Mouse (Mus musculus) embryonic fibroblast, embryonic 13.5 days (primary cell): Measurements from ENCODE around the gene Itpr1. TPM values are rescaled to one million over a fixed set of nuclear protein-coding genes. Genes with fewer than 3 reads are reported as not detected.

Source experiments
- H3K27ac ChIP-seq: 2 replicates; pipeline ENCODE4 v1.5.1; 2012; ENCODE audit warnings: low read length, control low read depth, inconsistent platforms; ENCODE audit not compliant: insufficient read depth
- H3K4me1 ChIP-seq: 2 replicates; pipeline ENCODE4 v1.6.1; 2011; ENCODE audit warnings: low read length; ENCODE audit not compliant: control insufficient read depth, insufficient read depth
- H3K4me3 ChIP-seq: 2 replicates; pipeline ENCODE4 v1.5.1; 2011; ENCODE audit warnings: mild to moderate bottlenecking, control low read depth, low read length; ENCODE audit not compliant: insufficient read depth
- CTCF ChIP-seq: IDR thresholded peaks from 2 replicates; pipeline ENCODE4 v1.5.1; 2011; ENCODE audit warnings: mild to moderate bottlenecking, control low read depth, low read length, moderate library complexity, borderline replicate concordance; ENCODE audit not compliant: insufficient read depth
- POLR2A ChIP-seq: IDR thresholded peaks from 2 replicates; pipeline ENCODE4 v1.6.1; 2011; ENCODE audit warnings: low read depth, mild to moderate bottlenecking, control low read depth, low read length, moderate library complexity
- polyA plus RNA-seq: library from polyadenylated mRNA; stranded (reverse); fragments of >200 nt; gene quantifications from 2 replicates; pipeline ENCODE4 v1.2.4, GENCODE M21; 2011; ENCODE audit warnings: low read depth; ENCODE audit not compliant: missing spikeins, insufficient read length

Itpr1 gene
- polyA plus RNA-seq, 1 experiment = 38.0 TPM

- Histone ChIP-seq H3K4me1 (peaks cover 26% of the 10 kb centered on the region), H3K27ac (no peak overlapping the region), H3K4me3 (no peak overlapping the region)
- TF ChIP-seq POLR2A = no peak
- TF ChIP-seq CTCF = no peak
These were observed 241.4 kb downstream of the Itpr1 start for GRCm38 (mm10) chr6:108454061-108454891.

DNA sequence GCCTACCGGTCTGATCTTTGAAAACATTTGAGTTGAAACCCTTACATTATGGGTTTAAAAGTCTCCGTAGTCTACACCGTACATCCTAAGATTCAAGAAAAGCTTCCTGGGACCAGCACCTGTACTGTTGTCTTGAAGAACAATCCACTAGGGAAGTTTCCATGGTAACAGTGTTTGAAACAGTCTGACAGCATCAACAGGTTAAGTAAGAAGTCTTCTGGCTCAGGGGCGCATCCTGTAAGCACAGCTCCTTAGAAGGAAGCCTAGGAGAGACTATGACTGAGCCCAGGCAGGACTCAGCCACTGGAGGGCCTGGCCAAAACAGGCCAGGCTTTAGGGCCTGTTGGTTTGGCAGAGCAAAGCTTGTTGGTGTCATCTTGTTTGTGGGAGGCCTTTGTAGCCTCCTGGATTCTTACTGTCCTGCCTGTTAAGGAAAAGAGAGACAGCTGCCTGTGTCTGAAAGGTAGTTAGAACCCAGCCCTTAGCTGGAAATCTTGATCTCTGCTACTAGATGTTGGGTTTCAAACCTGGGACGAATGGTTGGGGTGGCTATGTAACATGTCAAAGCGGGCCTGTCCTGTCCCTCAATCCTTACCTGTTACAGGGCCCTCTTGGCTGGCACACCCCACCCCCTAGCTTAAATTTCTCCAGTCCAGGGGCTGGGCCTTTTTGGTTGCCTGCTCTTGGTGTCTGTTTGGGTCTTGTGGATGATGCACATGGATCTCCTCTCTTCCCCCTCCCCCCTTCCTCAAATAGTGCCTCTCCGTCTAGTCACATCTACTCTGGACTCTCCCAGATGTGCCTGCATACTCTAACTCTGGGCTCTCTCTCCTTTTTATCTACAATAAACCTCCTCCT, 242.3 kb downstream of the Itpr1 start:
- TF ChIP-seq CTCF (no peak), POLR2A (no peak)
- Histone ChIP-seq H3K4me1 (peaks cover 26% of the 10 kb centered on the region), H3K27ac (no peak overlapping the region), H3K4me3 (no peak overlapping the region)

DNA sequence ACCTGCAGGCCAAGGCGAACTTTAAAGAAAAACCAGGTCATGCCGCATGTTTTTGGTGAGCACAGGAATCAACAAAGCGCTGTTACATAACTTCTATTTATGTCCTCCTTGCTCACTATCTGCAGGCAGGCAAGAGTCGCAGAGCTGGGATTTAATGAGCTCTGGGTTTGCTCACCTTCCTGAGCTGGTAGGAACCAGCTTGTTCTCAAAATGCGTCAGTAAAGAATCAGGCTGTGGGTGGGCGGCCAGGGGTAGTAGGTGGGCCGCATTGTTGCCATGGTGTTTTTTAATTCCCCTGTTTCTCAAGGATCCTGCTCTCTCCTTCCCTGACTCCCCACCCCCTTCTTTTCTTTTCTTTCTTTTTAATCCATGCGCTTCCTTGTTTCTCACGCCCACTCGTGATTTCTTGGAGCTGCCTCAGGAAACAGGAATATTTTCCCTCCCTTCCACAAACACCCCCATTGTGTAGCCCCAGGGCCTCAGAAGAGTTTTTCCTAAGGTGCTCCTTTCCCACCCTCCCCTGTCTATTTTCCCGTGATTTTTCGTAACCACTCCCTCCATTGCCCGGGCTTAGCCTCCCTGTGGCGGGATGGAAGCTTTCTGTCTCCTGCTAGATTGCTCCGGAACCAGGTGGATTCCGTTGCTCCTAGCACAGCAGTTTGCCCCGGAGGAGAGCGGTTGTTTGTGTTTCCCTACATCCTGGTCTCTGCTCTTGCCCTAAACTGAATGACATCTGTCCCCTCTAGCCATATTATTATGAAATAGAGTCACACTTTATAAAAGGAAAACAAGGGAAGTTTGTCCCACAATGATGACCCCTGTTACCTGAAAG, 243.6 kb downstream of the Itpr1 start:
- no peak for TF ChIP-seq POLR2A
- TF ChIP-seq CTCF = no peak
- Histone ChIP-seq H3K27ac (peak overlapping the region; percentile 50), H3K4me1 (peaks cover 24% of the 10 kb centered on the region), H3K4me3 (no peak overlapping the region)

- no peak overlapping the region for H3K4me3 ChIP-seq
- peak overlapping the region; percentile 50 for H3K27ac ChIP-seq
- peaks cover 19% of the 10 kb centered on the region for H3K4me1 ChIP-seq
- no peak for TF ChIP-seq CTCF
- TF ChIP-seq POLR2A = no peak
These were observed 244.1 kb downstream of the Itpr1 start for GRCm38 (mm10) chr6:108457063-108457405.

DNA sequence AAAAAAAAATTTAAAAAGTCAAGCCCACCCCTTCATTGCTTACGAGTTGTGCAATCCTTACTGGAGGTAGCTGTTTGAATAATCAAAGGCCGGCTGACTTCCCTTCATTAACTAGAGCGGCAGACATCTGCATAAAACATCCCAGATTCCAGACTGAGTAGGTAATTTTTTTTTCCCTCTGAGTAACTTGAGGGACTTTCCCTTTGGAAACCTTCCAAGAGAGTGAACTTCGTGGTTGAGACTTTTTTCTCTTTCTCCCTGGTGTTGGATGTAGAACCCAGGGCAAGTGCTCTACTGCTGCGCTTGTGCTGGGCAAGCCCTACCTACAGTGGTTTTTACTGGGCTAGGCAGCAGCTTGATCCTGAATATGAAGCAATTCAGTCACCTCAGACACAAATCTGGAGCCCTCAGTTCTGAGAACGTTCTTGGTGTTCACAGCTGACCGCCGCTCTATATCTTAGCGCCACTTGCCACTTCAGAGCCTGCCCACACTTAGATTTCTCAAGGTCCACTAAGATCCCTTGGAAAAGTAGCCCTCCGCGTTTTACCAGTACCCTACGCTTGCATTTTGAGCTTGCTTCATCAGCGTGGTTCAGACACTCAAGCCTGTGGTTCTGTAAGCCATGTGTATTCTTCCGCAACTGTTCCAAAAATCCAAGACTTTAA, 244.8 kb downstream of the Itpr1 start:
- Histone ChIP-seq H3K4me1 (peaks cover 15% of the 10 kb centered on the region), H3K27ac (peak overlapping the region; percentile 98), H3K4me3 (no peak overlapping the region)
- TF ChIP-seq POLR2A (no peak; the same call in 1 of the 2 replicates), CTCF (no peak)

- no peak overlapping the region for H3K4me3 ChIP-seq
- TF ChIP-seq CTCF (no peak), POLR2A (no peak)
- H3K27ac ChIP-seq = peak overlapping the region; percentile 10; the same call in 1 of the 2 replicates
- H3K4me1 ChIP-seq = peaks cover 15% of the 10 kb centered on the region
These were observed 245.3 kb downstream of the Itpr1 start for GRCm38 (mm10) chr6:108458182-108458571.

GRCm38 (mm10) chr6:108458826-108459225, 245.9 kb downstream of the Itpr1 start:
- no peak for TF ChIP-seq CTCF
- H3K4me3 ChIP-seq = no peak overlapping the region
- peaks cover 15% of the 10 kb centered on the region for H3K4me1 ChIP-seq
- no peak overlapping the region for H3K27ac ChIP-seq

DNA sequence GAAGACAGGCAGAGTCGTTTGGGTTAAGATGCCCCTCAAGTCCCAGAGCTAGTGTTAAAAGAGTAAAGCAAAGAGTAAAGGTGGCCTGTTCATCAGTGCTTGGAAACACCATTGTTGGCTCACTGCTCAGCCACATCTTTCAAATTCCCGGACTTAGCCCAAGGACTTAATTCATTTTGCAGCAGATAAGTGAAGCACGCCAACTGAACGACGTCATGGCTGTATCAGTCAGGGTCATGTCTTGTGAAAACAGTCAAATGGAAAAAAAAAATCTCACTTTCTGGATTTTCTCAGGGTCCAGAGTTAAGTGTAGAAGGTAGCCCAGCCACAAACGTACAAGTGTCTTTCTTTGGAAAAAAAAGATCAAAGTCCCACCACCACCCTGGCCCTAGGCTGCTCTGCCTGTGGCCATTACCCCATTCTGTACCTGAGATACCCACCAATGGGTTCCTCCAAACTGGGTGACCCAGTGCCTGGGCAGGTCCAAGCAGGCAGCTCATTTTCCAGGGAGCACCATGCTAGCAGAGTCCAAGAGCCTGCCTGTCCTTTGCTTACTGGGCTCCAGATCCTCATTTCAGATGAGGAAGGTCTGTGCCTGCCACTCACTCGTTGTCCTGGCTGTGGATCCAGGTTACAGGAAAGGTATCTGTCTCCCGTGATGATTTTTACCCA, 251.5 kb downstream of the Itpr1 start:
- no peak overlapping the region for H3K4me3 ChIP-seq
- no peak overlapping the region for H3K27ac ChIP-seq
- no peaks in the 10 kb centered on the region for H3K4me1 ChIP-seq
- TF ChIP-seq CTCF (no peak), POLR2A (no peak)
